Mouse (Mus musculus) small intestine, adult 2 months (tissue): ENCODE data around the gene Luc7l3. TPM values are rescaled to one million over a fixed set of nuclear protein-coding genes. Genes with fewer than 3 reads are reported as not detected.

Experiments used
- H3K27ac ChIP-seq: fragments of 200-500 bp; 2 replicates; pipeline ENCODE4 v1.5.1; 2012; ENCODE audit warnings: low read depth, low read length, control low read depth, inconsistent platforms; ENCODE audit not compliant: insufficient read depth
- H3K27me3 ChIP-seq: fragments of 200-500 bp; 2 replicates; pipeline ENCODE4 v1.6.1; 2012; ENCODE audit warnings: mild to moderate bottlenecking, moderate library complexity, low read length, inconsistent platforms; ENCODE audit not compliant: control insufficient read depth, insufficient read depth
- H3K36me3 ChIP-seq: fragments of 200-500 bp; 2 replicates; pipeline ENCODE4 v1.6.1; 2012; ENCODE audit warnings: mild to moderate bottlenecking, low read length, control low read depth, inconsistent platforms; ENCODE audit not compliant: control insufficient read depth, insufficient read depth
- H3K4me1 ChIP-seq: fragments of 200-500 bp; 2 replicates; pipeline ENCODE4 v1.6.1; 2012; ENCODE audit warnings: low read length, inconsistent platforms, mixed read lengths; ENCODE audit not compliant: control insufficient read depth, insufficient read depth, insufficient read length
- H3K4me3 ChIP-seq: fragments of 200-500 bp; 2 replicates; pipeline ENCODE4 v1.5.1; 2012; ENCODE audit warnings: low read depth, mild to moderate bottlenecking, control low read depth, inconsistent platforms, low read length, moderate library complexity
- CTCF ChIP-seq: fragments of 200-500 bp; IDR thresholded peaks from 2 replicates; pipeline ENCODE4 v1.5.1; 2012; ENCODE audit warnings: low read depth, mild to moderate bottlenecking, control low read depth, inconsistent platforms, low read length, moderate library complexity, mixed read lengths; ENCODE audit not compliant: insufficient replicate concordance, insufficient read length; ENCODE audit errors: extremely low read depth
- POLR2A ChIP-seq: fragments of 200-500 bp; IDR thresholded peaks from 2 replicates; pipeline ENCODE4 v1.6.1; 2012; ENCODE audit warnings: low read depth, mild to moderate bottlenecking, control low read depth, inconsistent platforms, low read length, moderate library complexity
- WGBS: fragments of 180-500 bp; shearing (Covaris S2); methylation state at CpG from one replicate; pipeline ENCODE4 v1.1.7; 2018; 5-methylcytosine and 5-hydroxymethylcytosine counted together
- polyA plus RNA-seq: library from polyadenylated mRNA; depleted of rRNA; stranded (reverse); fragments of >200 nt; gene quantifications from 2 replicates; pipeline ENCODE4 v1.2.3, GENCODE M21; 2012

The Luc7l3 gene
- polyA plus RNA-seq, 1 experiment = 1.4 TPM

GRCm38 (mm10) chr11:94327693-94328643 lies 6.2 kb upstream of the Luc7l3 start, which contains the start of gene Ankrd40:
TSS of gene Ankrd40 (plus strand) at chr11:94328001.
- WGBS = 1% methylated on average over 64 of the region's 78 CpGs
- peaks cover 1% of the 10 kb centered on the region; the same call in 1 of the 2 replicates for H3K36me3 ChIP-seq
- H3K4me1 ChIP-seq = peaks cover 12% of the 10 kb centered on the region; the same call in 1 of the 2 replicates
- peak within 1 kb of the TSS; percentile 79 for H3K27ac ChIP-seq
- TF ChIP-seq POLR2A = peak; percentile 77
- no peak for TF ChIP-seq CTCF
- no peaks in the 10 kb centered on the region for H3K27me3 ChIP-seq
- H3K4me3 ChIP-seq = peak within 1 kb of the TSS; percentile 73

DNA sequence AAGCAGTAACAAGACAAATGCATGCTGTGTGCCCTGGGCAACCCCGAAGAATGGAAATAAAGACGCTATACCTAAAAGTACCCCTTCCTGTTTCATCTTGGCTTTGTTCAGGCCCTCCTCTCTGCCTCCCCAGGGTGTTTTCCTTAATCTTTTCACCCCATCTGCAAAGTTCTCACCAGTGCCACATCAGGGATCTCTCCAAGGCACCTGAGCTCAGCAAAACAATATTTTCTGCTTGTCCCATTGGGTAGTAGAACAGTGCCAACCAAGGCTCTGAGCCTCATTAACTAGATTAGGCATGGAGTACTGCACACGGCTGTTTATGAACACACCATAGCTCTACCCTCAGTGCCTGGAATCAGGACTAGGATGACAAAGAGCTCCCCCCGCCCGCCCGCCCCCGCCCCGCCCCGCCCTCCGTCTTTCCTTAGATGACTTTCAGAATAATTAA lies 5.2 kb upstream of the Luc7l3 start:
- no peak overlapping the region for H3K4me3 ChIP-seq
- TF ChIP-seq POLR2A = no peak
- TF ChIP-seq CTCF = no peak
- H3K36me3 ChIP-seq = no peaks in the 10 kb centered on the region
- 15% methylated on average over 10 of the region's 10 CpGs for WGBS
- H3K27me3 ChIP-seq = no peaks in the 10 kb centered on the region
- H3K4me1 ChIP-seq = peaks cover 12% of the 10 kb centered on the region; the same call in 1 of the 2 replicates
- peak overlapping the region; percentile 10 for H3K27ac ChIP-seq

GRCm38 (mm10) chr11:94324618-94325017 lies 2.8 kb upstream of the Luc7l3 start:
- WGBS = 92% methylated on average over 5 of the region's 5 CpGs
- Histone ChIP-seq H3K27ac (no peak overlapping the region), H3K4me3 (no peak overlapping the region), H3K36me3 (no peaks in the 10 kb centered on the region), H3K27me3 (no peaks in the 10 kb centered on the region), H3K4me1 (peaks cover 1% of the 10 kb centered on the region; the same call in 1 of the 2 replicates)
- TF ChIP-seq POLR2A (no peak), CTCF (no peak)

DNA sequence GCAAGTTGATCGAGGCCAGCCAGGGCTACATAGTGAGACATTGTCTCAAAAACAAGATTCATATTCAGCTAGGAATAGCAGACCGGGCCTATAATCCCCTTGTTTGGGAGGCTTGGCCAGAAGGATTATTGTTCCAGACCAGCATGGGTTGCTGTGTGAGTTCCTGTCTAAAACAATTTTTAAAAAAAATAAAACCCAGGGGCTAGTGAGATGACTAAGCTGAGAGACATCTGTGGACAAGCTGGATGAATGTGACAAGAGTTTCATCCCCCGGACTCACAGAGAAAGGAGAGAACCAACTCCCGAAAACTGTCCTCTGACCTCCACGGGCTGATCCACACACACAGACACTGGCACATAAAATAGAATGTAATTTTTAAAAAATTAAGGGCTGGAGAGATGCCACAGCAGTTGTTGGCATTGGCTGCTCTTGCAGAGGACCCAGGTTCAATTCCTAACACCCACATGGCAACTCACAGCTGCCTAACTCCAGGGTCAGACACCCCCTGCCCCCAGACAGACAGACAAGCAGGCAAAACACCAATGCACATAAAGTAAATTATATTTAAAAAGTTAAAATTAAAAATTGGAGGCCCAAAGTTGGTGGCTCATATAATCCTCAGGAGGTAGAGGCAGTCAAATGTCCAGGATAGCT lies 1.6 kb upstream of the Luc7l3 start:
- H3K4me1 ChIP-seq = peaks cover 4% of the 10 kb centered on the region; the same call in 1 of the 2 replicates
- H3K4me3 ChIP-seq = no peak overlapping the region
- TF ChIP-seq POLR2A (no peak), CTCF (no peak)
- 0 out of 2 replicates have a peak, but pooled peaks cover 2% of the 10 kb centered on the region for H3K36me3 ChIP-seq
- WGBS = 85% methylated on average over 5 of the region's 5 CpGs
- H3K27ac ChIP-seq = no peak overlapping the region
- no peaks in the 10 kb centered on the region for H3K27me3 ChIP-seq

- Histone ChIP-seq H3K4me3 (no peak overlapping the region), H3K27ac (no peak overlapping the region), H3K4me1 (peaks cover 4% of the 10 kb centered on the region; the same call in 1 of the 2 replicates), H3K36me3 (0 out of 2 replicates have a peak, but pooled peaks cover 2% of the 10 kb centered on the region), H3K27me3 (no peaks in the 10 kb centered on the region)
- TF ChIP-seq POLR2A (no peak), CTCF (no peak)
- WGBS = 27% methylated on average over 5 of the region's 5 CpGs
Observed at GRCm38 (mm10) chr11:94322636-94323035, 848 bp upstream of the Luc7l3 start.

DNA sequence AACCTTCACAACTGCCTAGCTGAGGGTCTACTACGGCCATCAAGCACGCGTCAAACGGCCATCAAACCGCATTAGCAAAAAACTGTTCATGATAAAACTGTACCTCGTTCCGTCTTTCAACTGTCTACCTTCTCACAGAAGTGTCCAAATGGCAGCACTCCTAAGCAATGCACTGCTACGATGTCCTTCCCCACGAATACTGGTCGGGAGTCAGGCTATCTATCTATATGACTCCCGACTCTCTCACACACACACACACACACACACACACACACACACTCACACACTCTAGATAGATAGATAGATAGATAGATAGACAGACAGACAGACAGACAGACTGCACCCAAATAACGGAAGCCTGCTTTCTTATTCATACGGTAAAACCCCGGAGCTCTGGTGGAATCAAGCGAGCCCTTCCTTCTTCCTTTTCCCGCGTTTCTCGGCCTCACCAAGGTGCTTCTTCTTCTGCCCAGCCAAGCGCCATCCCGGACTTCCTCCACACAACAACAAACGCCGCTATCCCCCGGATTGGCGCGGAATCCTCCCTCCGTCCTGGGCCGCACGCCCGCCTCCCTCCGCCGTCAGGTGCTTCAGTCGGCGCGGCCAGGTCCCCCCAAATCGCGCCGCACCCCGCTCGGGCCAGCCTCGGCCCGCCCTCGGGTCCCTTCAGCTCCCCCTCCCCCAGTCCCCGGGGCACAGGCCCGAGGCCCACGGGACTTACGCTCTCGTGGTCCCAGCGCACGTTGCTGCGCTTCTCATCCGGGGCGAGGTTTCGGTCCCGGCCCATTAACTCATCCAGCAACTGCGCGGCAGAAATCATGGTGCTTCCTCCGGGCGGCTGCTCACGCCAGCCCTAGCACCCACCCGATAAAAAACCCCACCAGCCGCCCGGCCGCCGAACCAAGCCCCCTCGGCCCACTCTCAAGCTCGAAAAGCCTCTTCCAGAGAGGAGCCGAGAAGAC lies 538 bp downstream of the Luc7l3 start:
- WGBS = under 1% methylated on average over 67 of the region's 67 CpGs
- TF ChIP-seq POLR2A (no peak), CTCF (no peak)
- Histone ChIP-seq H3K4me3 (peak overlapping the region; percentile 99), H3K27me3 (no peaks in the 10 kb centered on the region), H3K36me3 (0 out of 2 replicates have a peak, but pooled peaks cover 3% of the 10 kb centered on the region), H3K27ac (peak overlapping the region; percentile 79), H3K4me1 (peaks cover 6% of the 10 kb centered on the region; the same call in 1 of the 2 replicates)
